Mouse (Mus musculus) left cerebral cortex, postnatal 36 days (tissue): ENCODE measurements around the gene Olfr1215. TPM values are rescaled to one million over a fixed set of nuclear protein-coding genes. Genes with fewer than 3 reads are reported as not detected.
"Not testable (repeated sequence)": the region's sequence is repeated elsewhere in the genome, so short reads cannot be mapped to it uniquely, and the experiment has no call there.

ENCODE experiments used
- DNase-seq, 2 experiments: peaks; one replicate each; pipeline ENCODE4 v3.0.0; 2021 to 2022; ENCODE audit warnings: low spot score in 2 of 2, mixed read lengths in 1 of 2
- intact Hi-C: fragments of 180-260 bp; cut with DNase I; formaldehyde crosslinking; loops from one replicate; pipeline ENCODE4 v1.15.1; 2025
- total RNA-seq, 2 experiments: library from RNA; stranded (reverse); gene quantifications; 2 replicates each; pipeline ENCODE4 v1.2.3; 2021

The Olfr1215 gene
- total RNA-seq: not detected

GRCm38 (mm10) chr2:89006873-89007272, at the start of gene Olfr1215:
Olfr1215 (minus strand) TSS chr2:89006973.
- no peak for DNase-seq
- intact Hi-C loops: no loop called here

GRCm38 (mm10) chr2:89031965-89032364, 25.2 kb upstream of the Olfr1215 start, which contains the start of gene Olfr1217:
Olfr1217 (minus strand) TSS chr2:89032065.
- intact Hi-C loops: no loop called here

GRCm38 (mm10) chr2:89021436-89021835, 14.7 kb upstream of the Olfr1215 start:
- DNase-seq, intact Hi-C loops: not testable (repeated sequence)

More at GRCm38 (mm10) chr2:89031965-89032364, 25.2 kb upstream of the Olfr1215 start, which contains the start of gene Olfr1217:
- no peak for DNase-seq

- no peak for DNase-seq
- intact Hi-C loops: no loop called here
Measured at GRCm38 (mm10) chr2:89018240-89018639, 11.5 kb upstream of the Olfr1215 start, which contains the start of gene Olfr1216. Olfr1216 (minus strand) TSS chr2:89018340.

DNA sequence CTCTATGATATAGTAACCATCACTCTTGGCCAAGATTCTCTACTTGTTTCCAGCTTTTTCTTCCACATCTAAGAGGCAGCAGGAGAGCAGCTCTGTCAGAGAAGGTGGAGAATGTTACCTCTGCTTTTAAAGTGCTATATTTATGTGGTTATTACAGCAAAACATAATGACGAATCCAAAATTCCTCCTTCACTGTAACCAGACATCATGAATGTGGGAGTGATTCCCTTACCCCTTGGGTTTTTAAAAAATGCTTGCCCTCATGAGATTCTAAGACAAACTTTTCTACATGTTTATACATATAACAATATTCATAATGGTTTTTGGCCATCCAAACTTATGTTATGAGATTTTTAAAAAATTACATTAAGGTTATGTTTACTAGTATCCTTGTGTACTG, 14.2 kb downstream of the Olfr1215 start, which contains the start of gene Olfr1214:
Gene Olfr1214 (minus strand): TSS at position 101 of the 400 bp plus-strand sequence.
- intact Hi-C loops: no loop called here
- DNase-seq: no peak

DNA sequence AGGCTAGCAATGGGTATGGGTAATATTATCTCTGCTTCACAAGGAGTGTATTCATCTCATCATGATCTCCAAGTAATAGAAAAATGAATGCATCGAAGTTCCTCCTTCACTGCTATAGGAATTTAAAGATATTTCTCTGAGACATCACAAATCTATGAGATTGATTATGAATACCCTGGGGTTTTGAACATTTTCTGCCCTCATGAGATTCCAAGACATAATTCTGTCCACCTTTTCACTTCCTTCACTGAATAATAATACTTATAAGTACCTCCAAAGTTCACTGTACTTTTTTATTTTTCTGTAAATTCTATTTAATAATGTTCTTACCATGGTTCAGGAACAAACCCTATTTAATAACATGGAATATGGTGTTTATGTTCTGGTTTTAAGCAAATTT, 26.6 kb downstream of the Olfr1215 start, which contains the start of gene Gm13762:
Gene Gm13762 (minus strand): TSS at position 101 of the 400 bp plus-strand sequence.
- intact Hi-C loops: no loop called here
- no peak for DNase-seq

GRCm38 (mm10) chr2:88953669-88954068, 53.1 kb downstream of the Olfr1215 start, which contains the start of gene Olfr1212:
Olfr1212 (plus strand) TSS chr2:88953969.
- no peak for DNase-seq
- intact Hi-C loops: no loop called here

Other genes with a start within 250 kb of the Olfr1215 start
- not detected for gene Olfr1199, start 246.5 kb downstream of the Olfr1215 start, total RNA-seq
- gene Olfr1200, start 236.5 kb downstream of the Olfr1215 start, total RNA-seq: not detected
- not detected for gene Olfr1201, start 213.9 kb downstream of the Olfr1215 start, total RNA-seq
- not detected for gene Olfr1202, start 192.5 kb downstream of the Olfr1215 start, total RNA-seq
- not detected for gene Olfr1205, start 177.2 kb downstream of the Olfr1215 start, total RNA-seq
- not detected for gene Olfr1204, start 157.7 kb downstream of the Olfr1215 start, total RNA-seq
- gene Olfr1206, start 143.7 kb downstream of the Olfr1215 start, total RNA-seq: not detected
- not detected for gene Olfr1208, start 104.7 kb downstream of the Olfr1215 start, total RNA-seq
- not detected for gene Olfr1209, start 91.8 kb downstream of the Olfr1215 start, total RNA-seq
- gene Olfr1211, start 68.9 kb downstream of the Olfr1215 start, total RNA-seq: not detected
- gene Olfr1212, start 53.0 kb downstream of the Olfr1215 start, total RNA-seq: not detected
- gene Gm13762, start 26.7 kb downstream of the Olfr1215 start, total RNA-seq: not detected
- gene Olfr1214, start 14.3 kb downstream of the Olfr1215 start, total RNA-seq: not detected
- not detected for gene Olfr1216, start 11.4 kb upstream of the Olfr1215 start, total RNA-seq
- gene Olfr1217, start 25.1 kb upstream of the Olfr1215 start, total RNA-seq: not detected
- not detected for gene Olfr1218, start 54.2 kb upstream of the Olfr1215 start, total RNA-seq
- not detected for gene Olfr1219, start 76.5 kb upstream of the Olfr1215 start, total RNA-seq
- gene Olfr1220, start 99.9 kb upstream of the Olfr1215 start, total RNA-seq: not detected
- gene Olfr1221, start 110.3 kb upstream of the Olfr1215 start, total RNA-seq: not detected
- not detected for gene Olfr1222, start 126.1 kb upstream of the Olfr1215 start, total RNA-seq
- gene Olfr1223, start 144.6 kb upstream of the Olfr1215 start, total RNA-seq: not detected
- gene Olfr1224-ps1, start 157.1 kb upstream of the Olfr1215 start, total RNA-seq: not detected
- gene Olfr1225, start 167.7 kb upstream of the Olfr1215 start, total RNA-seq: not detected
- not detected for gene Olfr1226, start 193.1 kb upstream of the Olfr1215 start, total RNA-seq
- gene Olfr1228, start 247.1 kb upstream of the Olfr1215 start, total RNA-seq: not detected